Mouse (Mus musculus) lung, embryonic 15.5 days (tissue): Measurements from ENCODE around the gene Chfr. TPM values are rescaled to one million over a fixed set of nuclear protein-coding genes. Genes with fewer than 3 reads are reported as not detected.
A peak's percentile ranks its signal among the peaks of the same experiment; 100 is the strongest.

Experiments used
- ATAC-seq: fragments of 200-750 bp; cut with Nextera tagmentation; 2 replicates; pipeline ENCODE4 v1.8.0; 2017; ENCODE audit warnings: moderate number of reproducible peaks, borderline replicate concordance; ENCODE audit not compliant: low FRiP score, low TSS enrichment; ENCODE audit errors: extremely low read depth
- H3K27ac ChIP-seq: fragments of 300-500 bp; sonication (generic); 2 replicates; pipeline ENCODE4 v1.5.1; 2015; ENCODE audit warnings: moderate library complexity, mild to moderate bottlenecking, inconsistent platforms
- H3K27me3 ChIP-seq: fragments of 300-500 bp; sonication (generic); 2 replicates; pipeline ENCODE4 v1.6.1; 2015; ENCODE audit warnings: inconsistent platforms
- H3K36me3 ChIP-seq: fragments of 300-500 bp; sonication (generic); 2 replicates; pipeline ENCODE4 v1.6.1; 2015; ENCODE audit warnings: inconsistent platforms
- H3K4me1 ChIP-seq: fragments of 300-500 bp; sonication (generic); 2 replicates; pipeline ENCODE4 v1.6.1; 2015; ENCODE audit warnings: inconsistent platforms
- H3K4me2 ChIP-seq: fragments of 300-500 bp; sonication (generic); 2 replicates; pipeline ENCODE4 v1.6.1; 2015; ENCODE audit warnings: inconsistent platforms, mild to moderate bottlenecking, moderate library complexity
- H3K4me3 ChIP-seq: fragments of 300-500 bp; sonication (generic); 2 replicates; pipeline ENCODE4 v1.5.1; 2015; ENCODE audit warnings: mild to moderate bottlenecking, inconsistent platforms
- H3K9ac ChIP-seq: fragments of 300-500 bp; sonication (generic); 2 replicates; pipeline ENCODE4 v1.6.1; 2015; ENCODE audit warnings: inconsistent platforms
- H3K9me3 ChIP-seq: fragments of 300-500 bp; sonication (generic); 2 replicates; pipeline ENCODE4 v1.6.1; 2016; ENCODE audit warnings: inconsistent platforms
- WGBS: fragments of 180-500 bp; shearing (Covaris S2); methylation state at CpG from one replicate; pipeline ENCODE4 v1.1.7; 2015; 5-methylcytosine and 5-hydroxymethylcytosine counted together
- polyA plus RNA-seq: library from polyadenylated mRNA; unstranded; fragments of >200 nt; fragmentation: Nextera tagmentation; extraction: Ambion mirVana; gene quantifications from 2 replicates; pipeline ENCODE4 v1.2.1, GENCODE M21; 2015

The Chfr gene
- polyA plus RNA-seq, 1 experiment from 2014 or later = 41.7 TPM

- Histone ChIP-seq H3K4me1 (0 out of 2 replicates have a peak, but pooled peaks cover 2% of the 10 kb centered on the region), H3K4me2 (peak overlapping the region; percentile 83), H3K36me3 (0 out of 2 replicates have a peak, but pooled peaks cover 4% of the 10 kb centered on the region), H3K27ac (peak overlapping the region; percentile 44; the same call in 1 of the 2 replicates), H3K9ac (peak overlapping the region; percentile 83), H3K9me3 (no peaks in the 10 kb centered on the region), H3K27me3 (no peaks in the 10 kb centered on the region), H3K4me3 (peak overlapping the region; percentile 97)
- WGBS = 4% methylated on average over 18 of the region's 18 CpGs
- ATAC-seq = 0 out of 2 replicates have a peak, but pooled peaks have one; percentile 19
These were observed 434 bp downstream of the Chfr start for GRCm38 (mm10) chr5:110136087-110136464.

GRCm38 (mm10) chr5:110137816-110138215 is 2.2 kb downstream of the Chfr start:
- no peak for ATAC-seq
- 0 out of 2 replicates have a peak, but pooled peaks cover 2% of the 10 kb centered on the region for H3K4me1 ChIP-seq
- no peaks in the 10 kb centered on the region for H3K27me3 ChIP-seq
- peaks cover 8% of the 10 kb centered on the region for H3K36me3 ChIP-seq
- WGBS = 91% methylated on average over 3 of the region's 3 CpGs
- H3K27ac ChIP-seq = no peak overlapping the region
- no peak overlapping the region for H3K9ac ChIP-seq
- no peaks in the 10 kb centered on the region for H3K9me3 ChIP-seq
- H3K4me3 ChIP-seq = no peak overlapping the region
- no peak overlapping the region for H3K4me2 ChIP-seq

DNA sequence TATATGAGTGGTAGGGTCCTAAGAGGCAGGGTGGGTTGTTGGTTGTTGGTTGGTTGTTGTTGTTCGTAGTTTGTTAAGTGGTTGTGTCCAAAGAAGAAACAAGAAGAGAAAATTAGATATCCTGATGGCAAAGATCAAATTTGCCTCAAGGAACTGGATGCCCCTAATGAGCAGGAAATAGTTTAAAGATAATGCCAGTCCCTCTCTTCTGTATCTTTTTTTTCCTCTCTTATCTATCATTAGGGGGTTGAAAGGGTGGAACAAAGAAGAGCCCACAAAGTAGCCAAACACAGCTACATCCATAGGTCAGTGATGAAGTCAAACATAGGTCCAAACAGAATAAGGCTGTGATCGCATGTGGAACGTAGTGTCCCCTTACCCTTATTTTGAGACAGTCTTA is 3.7 kb downstream of the Chfr start:
- H3K4me1 ChIP-seq = 0 out of 2 replicates have a peak, but pooled peaks cover 2% of the 10 kb centered on the region
- H3K36me3 ChIP-seq = peaks cover 15% of the 10 kb centered on the region
- WGBS = 91% methylated on average over 3 of the region's 3 CpGs
- H3K4me3 ChIP-seq = no peak overlapping the region
- ATAC-seq = no peak
- no peaks in the 10 kb centered on the region for H3K27me3 ChIP-seq
- no peak overlapping the region for H3K27ac ChIP-seq
- no peak overlapping the region for H3K9ac ChIP-seq
- H3K4me2 ChIP-seq = no peak overlapping the region
- no peaks in the 10 kb centered on the region for H3K9me3 ChIP-seq

DNA sequence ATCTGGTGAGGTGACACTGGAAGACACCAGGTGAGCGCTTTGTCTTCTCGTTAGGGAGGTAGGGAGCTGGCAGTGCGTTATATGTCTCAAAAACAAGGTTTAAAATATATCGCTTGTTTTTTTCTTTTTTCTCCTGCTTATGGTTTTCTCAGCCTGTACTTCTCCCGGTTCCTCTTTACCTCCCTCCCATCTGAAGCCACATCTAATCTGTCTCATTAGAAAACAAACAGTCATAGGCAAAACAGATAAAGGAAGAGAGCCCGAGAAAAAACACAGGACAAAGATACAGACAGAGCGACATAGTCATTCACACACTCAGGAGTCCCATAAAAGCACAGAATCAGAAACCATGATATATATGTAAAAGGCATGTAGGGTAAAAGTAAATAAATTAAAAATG is 4.8 kb downstream of the Chfr start:
- no peak for ATAC-seq
- Histone ChIP-seq H3K4me3 (no peak overlapping the region), H3K9me3 (no peaks in the 10 kb centered on the region), H3K9ac (no peak overlapping the region), H3K4me1 (0 out of 2 replicates have a peak, but pooled peaks cover 2% of the 10 kb centered on the region), H3K4me2 (no peak overlapping the region), H3K36me3 (peaks cover 25% of the 10 kb centered on the region), H3K27me3 (no peaks in the 10 kb centered on the region), H3K27ac (no peak overlapping the region)
- WGBS = 86% methylated on average over 7 of the region's 7 CpGs

GRCm38 (mm10) chr5:110142309-110142708 is 6.7 kb downstream of the Chfr start:
- Histone ChIP-seq H3K27ac (no peak overlapping the region), H3K4me1 (no peaks in the 10 kb centered on the region), H3K4me3 (no peak overlapping the region), H3K27me3 (no peaks in the 10 kb centered on the region), H3K4me2 (no peak overlapping the region), H3K9me3 (no peaks in the 10 kb centered on the region), H3K9ac (no peak overlapping the region), H3K36me3 (peaks cover 41% of the 10 kb centered on the region)
- WGBS = 80% methylated on average over 2 of the region's 2 CpGs
- no peak for ATAC-seq

DNA sequence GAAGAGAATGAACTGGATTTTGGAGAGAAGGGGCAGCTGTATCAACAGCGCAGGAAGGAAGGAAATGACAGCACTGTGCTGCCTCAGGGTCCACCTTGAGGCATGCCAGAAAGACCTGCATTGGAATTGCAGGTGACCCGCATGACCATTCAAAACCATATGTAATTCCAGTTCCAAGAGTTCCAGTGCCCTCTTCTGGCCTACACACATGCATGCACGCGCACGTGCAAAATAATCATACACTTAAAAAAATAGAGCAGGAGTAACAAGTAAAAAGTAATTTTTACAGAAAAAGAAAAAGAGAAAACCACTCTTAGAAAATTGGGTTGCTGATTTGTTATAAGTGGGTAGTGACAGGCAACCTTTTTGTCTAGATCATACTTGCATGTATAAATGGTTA is 7.4 kb downstream of the Chfr start:
- no peaks in the 10 kb centered on the region for H3K9me3 ChIP-seq
- H3K36me3 ChIP-seq = peaks cover 48% of the 10 kb centered on the region
- no peak overlapping the region for H3K9ac ChIP-seq
- H3K27ac ChIP-seq = no peak overlapping the region
- 83% methylated on average over 5 of the region's 5 CpGs for WGBS
- no peaks in the 10 kb centered on the region for H3K27me3 ChIP-seq
- no peaks in the 10 kb centered on the region for H3K4me1 ChIP-seq
- ATAC-seq = no peak
- H3K4me2 ChIP-seq = no peak overlapping the region
- H3K4me3 ChIP-seq = no peak overlapping the region

DNA sequence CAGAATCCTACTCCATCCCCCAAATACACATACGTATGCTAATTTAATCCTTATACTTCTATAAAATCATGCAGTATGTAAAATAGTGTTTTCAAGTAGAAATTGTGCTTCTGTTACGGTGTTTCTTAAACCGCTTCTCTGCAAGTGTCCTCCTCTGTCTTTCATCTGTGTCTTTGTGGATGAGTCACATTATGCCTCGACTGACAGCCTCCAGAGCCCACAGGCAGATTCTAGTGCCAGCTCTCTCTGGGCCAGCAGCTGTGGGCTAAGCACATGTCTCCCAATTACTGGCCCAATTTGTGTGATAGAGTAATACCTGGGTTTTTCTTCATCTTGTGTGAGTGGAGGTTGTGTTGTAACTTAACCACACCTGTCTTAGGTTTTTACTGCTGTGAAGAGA is 33.7 kb downstream of the Chfr start:
- no peak for ATAC-seq
- peaks cover 59% of the 10 kb centered on the region for H3K36me3 ChIP-seq
- no peak overlapping the region for H3K27ac ChIP-seq
- H3K4me2 ChIP-seq = no peak overlapping the region
- H3K9ac ChIP-seq = no peak overlapping the region
- no peaks in the 10 kb centered on the region for H3K4me1 ChIP-seq
- H3K9me3 ChIP-seq = no peaks in the 10 kb centered on the region
- no peaks in the 10 kb centered on the region for H3K27me3 ChIP-seq
- no peak overlapping the region for H3K4me3 ChIP-seq
- 94% methylated on average over 4 of the region's 4 CpGs for WGBS

- H3K4me1 ChIP-seq = peaks cover 8% of the 10 kb centered on the region
- peak within 1 kb of the TSS; percentile 79 for H3K27ac ChIP-seq
- H3K9ac ChIP-seq = peak within 1 kb of the TSS; percentile 96
- H3K4me2 ChIP-seq = peak within 1 kb of the TSS; percentile 75
- peak within 1 kb of the TSS; percentile 99 for H3K4me3 ChIP-seq
- H3K36me3 ChIP-seq = peaks cover 6% of the 10 kb centered on the region; the same call in 1 of the 2 replicates
- H3K9me3 ChIP-seq = no peaks in the 10 kb centered on the region
- ATAC-seq = peak; percentile 98
- WGBS = under 1% methylated on average over 41 of the region's 41 CpGs
- H3K27me3 ChIP-seq = no peaks in the 10 kb centered on the region
These were observed 40.8 kb downstream of the Chfr start, which contains the start of gene Golga3 for GRCm38 (mm10) chr5:110176362-110177020. Gene Golga3, plus strand, starts transcription at chr5:110176701.

- Histone ChIP-seq H3K36me3 (peaks cover 5% of the 10 kb centered on the region; the same call in 1 of the 2 replicates), H3K9me3 (no peaks in the 10 kb centered on the region), H3K4me3 (peak overlapping the region; percentile 99), H3K4me1 (peaks cover 8% of the 10 kb centered on the region), H3K27me3 (no peaks in the 10 kb centered on the region), H3K27ac (peak overlapping the region; percentile 79), H3K4me2 (peak overlapping the region; percentile 75), H3K9ac (peak overlapping the region; percentile 96)
- ATAC-seq = 0 out of 2 replicates have a peak, but pooled peaks have one; percentile 2
- 2% methylated on average over 19 of the region's 19 CpGs for WGBS
These were observed 41.4 kb downstream of the Chfr start for GRCm38 (mm10) chr5:110177021-110177420.

DNA sequence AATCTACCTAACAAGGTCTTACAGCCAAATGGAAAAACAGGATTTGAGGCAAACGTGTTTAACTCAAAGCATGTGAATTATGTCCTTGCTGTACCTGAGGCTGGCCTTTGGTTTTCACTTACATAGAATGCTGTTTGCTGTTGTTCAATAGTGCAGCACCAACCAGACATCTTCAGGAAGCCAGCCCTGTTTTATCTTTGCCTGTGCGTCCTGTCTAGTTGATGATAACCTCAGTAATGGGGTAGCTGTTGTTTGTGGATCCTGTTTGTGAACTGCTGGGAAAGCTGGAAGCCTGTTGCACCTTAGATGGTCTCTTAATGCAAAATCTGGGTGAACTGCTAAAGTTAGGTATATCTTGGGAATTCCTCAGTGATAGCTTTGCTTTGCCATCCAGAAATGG is 43.0 kb downstream of the Chfr start:
- Histone ChIP-seq H3K4me3 (no peak overlapping the region), H3K36me3 (peaks cover 15% of the 10 kb centered on the region), H3K4me1 (peaks cover 8% of the 10 kb centered on the region), H3K27me3 (no peaks in the 10 kb centered on the region), H3K4me2 (no peak overlapping the region), H3K9me3 (no peaks in the 10 kb centered on the region), H3K27ac (no peak overlapping the region), H3K9ac (no peak overlapping the region)
- WGBS = 88% methylated on average over 2 of the region's 2 CpGs
- no peak for ATAC-seq

DNA sequence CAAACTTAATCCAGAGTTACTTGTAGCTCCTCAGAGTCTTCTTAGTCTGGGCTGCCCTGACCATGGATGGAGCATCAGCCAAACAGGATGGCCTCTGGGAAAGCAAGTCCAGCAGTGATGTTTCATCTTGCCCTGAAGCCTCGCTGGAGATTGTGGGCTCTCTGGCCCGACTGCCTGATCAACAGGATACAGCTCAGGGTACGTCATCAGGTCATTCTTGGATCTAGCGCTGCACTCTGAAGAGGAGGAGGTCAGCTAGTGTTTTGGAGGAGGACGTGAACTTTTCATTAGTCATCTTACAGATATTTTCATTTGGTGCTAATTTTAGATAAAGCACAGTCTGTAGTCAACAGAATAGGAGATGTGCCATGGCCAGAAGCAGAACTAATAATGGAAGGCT is 46.1 kb downstream of the Chfr start:
- H3K27ac ChIP-seq = no peak overlapping the region
- WGBS = 81% methylated on average over 5 of the region's 5 CpGs
- no peaks in the 10 kb centered on the region for H3K9me3 ChIP-seq
- no peak overlapping the region for H3K4me2 ChIP-seq
- H3K4me3 ChIP-seq = no peak overlapping the region
- H3K36me3 ChIP-seq = peaks cover 43% of the 10 kb centered on the region
- no peaks in the 10 kb centered on the region for H3K27me3 ChIP-seq
- H3K4me1 ChIP-seq = peaks cover 8% of the 10 kb centered on the region
- ATAC-seq = no peak
- no peak overlapping the region for H3K9ac ChIP-seq

DNA sequence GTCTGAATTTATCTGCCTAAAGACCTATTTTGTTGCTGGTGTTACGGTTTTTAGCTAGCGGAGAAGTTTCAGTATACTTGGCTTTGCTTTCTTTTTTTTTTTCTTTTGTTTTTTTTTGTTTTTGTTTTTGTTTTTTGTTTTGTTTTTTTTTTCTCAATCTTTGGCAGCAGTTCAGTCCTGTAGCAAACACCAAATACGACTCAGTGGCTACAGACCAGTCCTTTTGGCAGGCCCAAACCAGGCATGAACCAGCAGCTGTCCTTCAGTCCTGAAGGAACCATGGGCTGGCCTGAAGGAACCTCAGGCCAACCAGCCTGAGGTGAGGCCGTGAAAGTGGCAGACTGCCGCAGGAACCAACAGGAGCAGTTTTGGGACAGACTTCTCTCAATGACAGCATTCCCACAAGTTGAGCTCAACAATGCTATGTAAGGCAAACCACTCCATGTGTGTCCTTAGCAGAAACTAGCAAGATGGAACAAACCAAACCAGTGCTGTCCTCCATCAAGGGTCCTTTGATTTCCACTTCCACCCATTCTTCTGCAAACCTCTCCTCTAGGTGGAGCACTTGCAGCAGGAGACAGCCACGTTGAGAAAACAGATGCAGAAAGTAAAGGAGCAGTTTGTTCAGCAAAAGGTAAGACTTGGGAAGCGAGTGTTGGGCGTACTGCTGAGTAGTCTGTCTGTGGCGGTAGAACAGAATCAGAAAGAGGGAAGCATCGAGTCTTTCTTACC is 67.7 kb downstream of the Chfr start:
- ATAC-seq = no peak
- 86% methylated on average over 10 of the region's 10 CpGs for WGBS
- H3K4me3 ChIP-seq = no peak overlapping the region
- H3K27me3 ChIP-seq = no peaks in the 10 kb centered on the region
- no peaks in the 10 kb centered on the region for H3K9me3 ChIP-seq
- no peak overlapping the region for H3K9ac ChIP-seq
- no peak overlapping the region for H3K4me2 ChIP-seq
- no peaks in the 10 kb centered on the region for H3K4me1 ChIP-seq
- no peak overlapping the region for H3K27ac ChIP-seq
- peaks cover 81% of the 10 kb centered on the region for H3K36me3 ChIP-seq
